Mouse (Mus musculus) limb, embryonic 10.5 days (tissue): Measurements from ENCODE around the gene Adh1. TPM values are rescaled to one million over a fixed set of nuclear protein-coding genes. Genes with fewer than 3 reads are reported as not detected.

Experiments used
- DNase-seq: peaks from one replicate; pipeline ENCODE4 v3.0.0-alpha.2; 2017; ENCODE audit warnings: low spot score
- H3K27ac ChIP-seq: fragments of 300-500 bp; sonication (generic); 2 replicates; pipeline ENCODE4 v1.5.1; 2016; ENCODE audit warnings: mild to moderate bottlenecking
- H3K27me3 ChIP-seq: fragments of 300-500 bp; sonication (generic); 2 replicates; pipeline ENCODE4 v1.6.1; 2016; ENCODE audit warnings: low read depth, mild to moderate bottlenecking; ENCODE audit not compliant: poor library complexity, severe bottlenecking
- H3K36me3 ChIP-seq: fragments of 300-500 bp; sonication (generic); 2 replicates; pipeline ENCODE4 v1.6.1; 2016; ENCODE audit warnings: mild to moderate bottlenecking, moderate library complexity
- H3K4me1 ChIP-seq: fragments of 300-500 bp; sonication (generic); 2 replicates; pipeline ENCODE4 v1.6.1; 2016
- H3K4me3 ChIP-seq: fragments of 300-500 bp; sonication (generic); 2 replicates; pipeline ENCODE4 v1.5.1; 2016; ENCODE audit warnings: mild to moderate bottlenecking, moderate library complexity
- H3K9me3 ChIP-seq: fragments of 300-500 bp; sonication (generic); replicated peaks from 2 replicates; pipeline ENCODE4 v1.6.1; 2016; ENCODE audit warnings: mild to moderate bottlenecking
- WGBS: fragments of 180-500 bp; shearing (Covaris S2); methylation state at CpG from one replicate; pipeline ENCODE4 v1.1.7; 2016; 5-methylcytosine and 5-hydroxymethylcytosine counted together
- polyA plus RNA-seq: library from polyadenylated mRNA; unstranded; fragments of >200 nt; fragmentation: Nextera tagmentation; extraction: Ambion mirVana; gene quantifications from 2 replicates; pipeline ENCODE4 v1.2.1, GENCODE M21; 2016

Gene Adh1
- polyA plus RNA-seq, 1 experiment from 2014 or later: 3.3 TPM

- peaks cover 3% of the 10 kb centered on the region; the same call in 1 of the 2 replicates for H3K4me1 ChIP-seq
- H3K36me3 ChIP-seq: no peaks in the 10 kb centered on the region
- H3K27ac ChIP-seq: no peak overlapping the region
- H3K27me3 ChIP-seq: no peaks in the 10 kb centered on the region
- WGBS: 54% methylated on average over 2 of the region's 2 CpGs
- H3K9me3 ChIP-seq: no peaks in the 10 kb centered on the region
- H3K4me3 ChIP-seq: no peak overlapping the region
- DNase-seq: no peak
Measured at GRCm38 (mm10) chr3:138271297-138271696, 10.5 kb downstream of the Adh1 start.

- H3K27ac ChIP-seq: no peak overlapping the region
- WGBS: 89% methylated on average over 7 of the region's 7 CpGs
- peaks cover 9% of the 10 kb centered on the region for H3K4me1 ChIP-seq
- H3K9me3 ChIP-seq: no peaks in the 10 kb centered on the region
- DNase-seq: no peak
- no peak overlapping the region for H3K4me3 ChIP-seq
- no peaks in the 10 kb centered on the region for H3K27me3 ChIP-seq
- H3K36me3 ChIP-seq: no peaks in the 10 kb centered on the region
Measured at GRCm38 (mm10) chr3:138273080-138273479, 12.3 kb downstream of the Adh1 start.

- H3K27me3 ChIP-seq: no peaks in the 10 kb centered on the region
- WGBS: 73% methylated on average over 3 of the region's 3 CpGs
- no peak overlapping the region for H3K4me3 ChIP-seq
- H3K4me1 ChIP-seq: peaks cover 9% of the 10 kb centered on the region
- H3K9me3 ChIP-seq: no peaks in the 10 kb centered on the region
- DNase-seq: no peak
- H3K36me3 ChIP-seq: no peaks in the 10 kb centered on the region
- no peak overlapping the region for H3K27ac ChIP-seq
Measured at GRCm38 (mm10) chr3:138275100-138275499, 14.3 kb downstream of the Adh1 start.

GRCm38 (mm10) chr3:138282556-138282955, 21.8 kb downstream of the Adh1 start:
- no peaks in the 10 kb centered on the region for H3K9me3 ChIP-seq
- DNase-seq: no peak
- H3K4me3 ChIP-seq: no peak overlapping the region
- H3K4me1 ChIP-seq: peaks cover under 1% of the 10 kb centered on the region; the same call in 1 of the 2 replicates
- H3K27ac ChIP-seq: no peak overlapping the region
- no peaks in the 10 kb centered on the region for H3K36me3 ChIP-seq
- 95% methylated on average over 9 of the region's 9 CpGs for WGBS
- no peaks in the 10 kb centered on the region for H3K27me3 ChIP-seq

GRCm38 (mm10) chr3:138283831-138284230, 23.0 kb downstream of the Adh1 start:
- no peak for DNase-seq
- Histone ChIP-seq H3K27me3 (no peaks in the 10 kb centered on the region), H3K36me3 (no peaks in the 10 kb centered on the region), H3K4me1 (no peaks in the 10 kb centered on the region), H3K9me3 (no peaks in the 10 kb centered on the region), H3K27ac (no peak overlapping the region), H3K4me3 (no peak overlapping the region)
- WGBS: 94% methylated on average over 1 of the region's 1 CpGs

- Histone ChIP-seq H3K27me3 (no peaks in the 10 kb centered on the region), H3K36me3 (no peaks in the 10 kb centered on the region), H3K4me3 (no peak overlapping the region), H3K27ac (no peak overlapping the region), H3K4me1 (no peaks in the 10 kb centered on the region), H3K9me3 (no peaks in the 10 kb centered on the region)
- DNase-seq: no peak
- 94% methylated on average over 7 of the region's 7 CpGs for WGBS
Measured at GRCm38 (mm10) chr3:138285986-138286385, 25.2 kb downstream of the Adh1 start.

GRCm38 (mm10) chr3:138287686-138288085, 26.9 kb downstream of the Adh1 start:
- no peak overlapping the region for H3K27ac ChIP-seq
- DNase-seq: no peak
- WGBS: 91% methylated on average over 4 of the region's 4 CpGs

GRCm38 (mm10) chr3:138290672-138291071, 29.9 kb downstream of the Adh1 start:
- H3K27ac ChIP-seq: no peak overlapping the region
- DNase-seq: no peak
- no peaks in the 10 kb centered on the region for H3K9me3 ChIP-seq
- H3K4me3 ChIP-seq: no peak overlapping the region
- 79% methylated on average over 2 of the region's 2 CpGs for WGBS
- no peaks in the 10 kb centered on the region for H3K27me3 ChIP-seq
- no peaks in the 10 kb centered on the region for H3K36me3 ChIP-seq
- no peaks in the 10 kb centered on the region for H3K4me1 ChIP-seq

More at GRCm38 (mm10) chr3:138287686-138288085, 26.9 kb downstream of the Adh1 start:
- Histone ChIP-seq H3K27me3 (no peaks in the 10 kb centered on the region), H3K4me1 (no peaks in the 10 kb centered on the region), H3K9me3 (no peaks in the 10 kb centered on the region), H3K4me3 (no peak overlapping the region), H3K36me3 (no peaks in the 10 kb centered on the region)

- Histone ChIP-seq H3K36me3 (no peaks in the 10 kb centered on the region), H3K4me1 (no peaks in the 10 kb centered on the region), H3K9me3 (no peaks in the 10 kb centered on the region), H3K27ac (no peak overlapping the region), H3K4me3 (no peak overlapping the region), H3K27me3 (no peaks in the 10 kb centered on the region)
- 98% methylated on average over 4 of the region's 4 CpGs for WGBS
- DNase-seq: no peak
Measured at GRCm38 (mm10) chr3:138291529-138292117, 30.8 kb downstream of the Adh1 start.

GRCm38 (mm10) chr3:138293298-138293895, 32.6 kb downstream of the Adh1 start:
- H3K36me3 ChIP-seq: no peaks in the 10 kb centered on the region
- H3K4me1 ChIP-seq: no peaks in the 10 kb centered on the region
- no peak overlapping the region for H3K4me3 ChIP-seq
- DNase-seq: no peak
- no peaks in the 10 kb centered on the region for H3K27me3 ChIP-seq
- H3K9me3 ChIP-seq: no peaks in the 10 kb centered on the region; the same call in 1 of the 2 replicates
- no peak overlapping the region for H3K27ac ChIP-seq
- 87% methylated on average over 7 of the region's 7 CpGs for WGBS

GRCm38 (mm10) chr3:138300130-138300529, 39.3 kb downstream of the Adh1 start:
- 93% methylated on average over 9 of the region's 9 CpGs for WGBS
- H3K4me3 ChIP-seq: no peak overlapping the region
- no peaks in the 10 kb centered on the region; the same call in 1 of the 2 replicates for H3K9me3 ChIP-seq
- DNase-seq: no peak
- no peaks in the 10 kb centered on the region for H3K36me3 ChIP-seq
- no peak overlapping the region for H3K27ac ChIP-seq
- no peaks in the 10 kb centered on the region for H3K27me3 ChIP-seq
- H3K4me1 ChIP-seq: peaks cover 31% of the 10 kb centered on the region

GRCm38 (mm10) chr3:138302676-138303075, 41.9 kb downstream of the Adh1 start:
- H3K4me3 ChIP-seq: no peak overlapping the region
- WGBS: 61% methylated on average over 4 of the region's 4 CpGs
- H3K4me1 ChIP-seq: peaks cover 43% of the 10 kb centered on the region
- H3K36me3 ChIP-seq: no peaks in the 10 kb centered on the region
- H3K27ac ChIP-seq: no peak overlapping the region
- no peak for DNase-seq
- no peaks in the 10 kb centered on the region for H3K27me3 ChIP-seq
- H3K9me3 ChIP-seq: no peaks in the 10 kb centered on the region; the same call in 1 of the 2 replicates

GRCm38 (mm10) chr3:138303771-138304488, 43.1 kb downstream of the Adh1 start:
- no peaks in the 10 kb centered on the region for H3K27me3 ChIP-seq
- peaks cover 43% of the 10 kb centered on the region for H3K4me1 ChIP-seq
- no peak overlapping the region for H3K27ac ChIP-seq
- WGBS: 48% methylated on average over 6 of the region's 6 CpGs
- no peak for DNase-seq
- H3K36me3 ChIP-seq: no peaks in the 10 kb centered on the region
- H3K9me3 ChIP-seq: no peaks in the 10 kb centered on the region
- H3K4me3 ChIP-seq: no peak overlapping the region
